ENCODE assay signal across 8 mouse cellular contexts in genomic region chr10:57448051-57448716, GRCm38 (mm10). TPM values are rescaled to one million over a fixed set of nuclear protein-coding genes. Genes with fewer than 3 reads are reported as not detected.
DNase-seq lines count a peak whose midpoint lies in the region; ATAC-seq and TF ChIP-seq lines count a peak whose summit lies in the region.

No protein-coding gene starts in this region.

- ATAC-seq in G1E (ENCODE audit: extremely low read depth, insufficient number of reproducible peaks, low FRiP score, poor library complexity, severe bottlenecking) = peak; percentile 45; the same call in 1 of the 2 replicates
- ATAC-seq in cerebellum, adult (ENCODE audit: insufficient number of reproducible peaks, low FRiP score, low TSS enrichment) = peak; percentile 77
- peak; percentile 83 for ATAC-seq in forebrain, embryonic 13.5 days
- peak; percentile 78; the same call in 1 of the 2 replicates for ATAC-seq in neural tube, embryonic 15.5 days (ENCODE audit: low FRiP score)

- no peak overlapping the region for H3K27ac ChIP-seq in forebrain, embryonic 13.5 days
- H3K27ac ChIP-seq in neural tube, embryonic 15.5 days (replicated peaks) = no peak overlapping the region

- no peaks in the 10 kb centered on the region for H3K9me3 ChIP-seq in G1E (replicated peaks)
- H3K9me3 ChIP-seq in forebrain, embryonic 13.5 days (replicated peaks) = no peaks in the 10 kb centered on the region
- no peaks in the 10 kb centered on the region for H3K9me3 ChIP-seq in neural tube, embryonic 15.5 days (replicated peaks)

- peak; percentile 4 for DNase-seq in G1E (ENCODE audit: low spot score)
- DNase-seq in heart, postnatal 4 days = peak; percentile 84
- DNase-seq in layer of hippocampus, adult 18-20 months (ENCODE audit: low spot score in 2 of 2) = peak; percentile 77 to 92
- DNase-seq in lung, adult 18-20 months = peak; percentile 57 to 67
- DNase-seq in thymus, postnatal 10 days (ENCODE audit: low spot score in 2 of 2) = peak; percentile 38 to 72

- TF ChIP-seq CTCF in G1E (IDR thresholded peaks at IDR 0.05; ENCODE audit: low read depth, low read length) = peak; percentile 25; the same call in 1 of the 2 replicates

- no peak overlapping the region for H3K4me3 ChIP-seq in G1E (ENCODE audit: low read depth, low read length)
- H3K4me3 ChIP-seq in forebrain, embryonic 13.5 days = peak overlapping the region; percentile 22; the same call in 1 of the 2 replicates
- peak overlapping the region; percentile 26 for H3K4me3 ChIP-seq in neural tube, embryonic 15.5 days (replicated peaks)

- no peaks in the 10 kb centered on the region for H3K36me3 ChIP-seq in G1E (replicated peaks)
- H3K36me3 ChIP-seq in forebrain, embryonic 13.5 days (ENCODE audit: poor library complexity, severe bottlenecking) = no peaks in the 10 kb centered on the region
- H3K36me3 ChIP-seq in neural tube, embryonic 15.5 days = no peaks in the 10 kb centered on the region

- no peaks in the 10 kb centered on the region for H3K4me1 ChIP-seq in G1E (ENCODE audit: insufficient read depth, low read depth, low read length)
- H3K4me1 ChIP-seq in forebrain, embryonic 13.5 days = no peaks in the 10 kb centered on the region
- no peaks in the 10 kb centered on the region for H3K4me1 ChIP-seq in neural tube, embryonic 15.5 days

- 5% methylated on average over 19 of the region's 19 CpGs for WGBS in forebrain, embryonic 13.5 days
- WGBS in neural tube, embryonic 15.5 days = 5% methylated on average over 19 of the region's 19 CpGs

- no peaks in the 10 kb centered on the region for H3K27me3 ChIP-seq in G1E (ENCODE audit: insufficient read depth, low read length)
- H3K27me3 ChIP-seq in forebrain, embryonic 13.5 days = no peaks in the 10 kb centered on the region
- H3K27me3 ChIP-seq in neural tube, embryonic 15.5 days (replicated peaks) = no peaks in the 10 kb centered on the region

- H3K9ac ChIP-seq in forebrain, embryonic 13.5 days = no peak overlapping the region
- no peak overlapping the region for H3K9ac ChIP-seq in neural tube, embryonic 15.5 days (replicated peaks)

- peak overlapping the region; percentile 32; the same call in 1 of the 2 replicates for H3K4me2 ChIP-seq in forebrain, embryonic 13.5 days
- peak overlapping the region; percentile 44 for H3K4me2 ChIP-seq in neural tube, embryonic 15.5 days

RNA-seq across cellular contexts. Expression of gene Hsf2, which starts 38.0 kb away (rescaled TPM):
- total RNA-seq in G1E (2014; fragmentation: Nextera tagmentation) = 15.2 TPM in 2 replicates
- 13.6 and 15.7 TPM in 2 replicates for total RNA-seq in G1E (2017)
- 0.33 and 0.61 TPM in 2 replicates for polyA plus RNA-seq in G1E (2012)
- 82.0 and 86.3 TPM in 2 replicates for polyA plus RNA-seq in forebrain, embryonic 13.5 days (2015; fragmentation: Nextera tagmentation; extraction: Ambion mirVana)
- 10 to 100 TPM; 23.6 to 24.6 TPM for total RNA-seq in heart, postnatal 4 days (2021)
- total RNA-seq in layer of hippocampus, adult 18-20 months (2021) = 10 to 100 TPM; 30.2 to 31.3 TPM
- polyA plus RNA-seq in neural tube, embryonic 15.5 days (2015; fragmentation: Nextera tagmentation; extraction: Ambion mirVana) = 38.0 and 44.0 TPM in 2 replicates

Comparison
In these comparisons a context has a peak if more than half of its experiments do, and no peak if none do; other contexts are left out.
1. DNase-seq: peak in every context shown above with its lines; median percentile 84 in layer of hippocampus, adult 18-20 months; 84 in heart, postnatal 4 days; 62 in lung, adult 18-20 months; 55 in thymus, postnatal 10 days; 4 in G1E.